Mouse (Mus musculus) ovary, postnatal 10 days (tissue): ENCODE data around the gene Gm42906.

Source experiments
- DNase-seq: peaks from one replicate; pipeline ENCODE4 v3.0.0; 2022; ENCODE audit warnings: low spot score

The Gm42906 gene

GRCm38 (mm10) chr5:151296244-151296643, 131.7 kb downstream of the Gm42906 start:
- no peak for DNase-seq

GRCm38 (mm10) chr5:151293591-151293990, 134.4 kb downstream of the Gm42906 start:
- no peak for DNase-seq

GRCm38 (mm10) chr5:151292310-151292709, 135.7 kb downstream of the Gm42906 start:
- DNase-seq: no peak

- no peak for DNase-seq
These were observed 141.6 kb downstream of the Gm42906 start for GRCm38 (mm10) chr5:151286331-151286730.

GRCm38 (mm10) chr5:151279531-151279930, 148.4 kb downstream of the Gm42906 start:
- DNase-seq: no peak

- no peak for DNase-seq
These were observed 150.0 kb downstream of the Gm42906 start for GRCm38 (mm10) chr5:151277927-151278326.

- DNase-seq: no peak
These were observed 152.0 kb downstream of the Gm42906 start for GRCm38 (mm10) chr5:151275986-151276385.

GRCm38 (mm10) chr5:151274265-151274664, 153.7 kb downstream of the Gm42906 start:
- no peak for DNase-seq

GRCm38 (mm10) chr5:151270815-151271214, 157.1 kb downstream of the Gm42906 start:
- DNase-seq: no peak

- DNase-seq: no peak
These were observed 160.9 kb downstream of the Gm42906 start for GRCm38 (mm10) chr5:151266896-151267634.

- DNase-seq: no peak
These were observed 166.4 kb downstream of the Gm42906 start for GRCm38 (mm10) chr5:151261558-151261957.

- no peak for DNase-seq
These were observed 175.8 kb downstream of the Gm42906 start for GRCm38 (mm10) chr5:151252213-151252612.

GRCm38 (mm10) chr5:151251656-151252055, 176.3 kb downstream of the Gm42906 start:
- no peak for DNase-seq

GRCm38 (mm10) chr5:151248671-151249620, 179.0 kb downstream of the Gm42906 start:
- no peak for DNase-seq

- no peak for DNase-seq
These were observed 179.9 kb downstream of the Gm42906 start for GRCm38 (mm10) chr5:151248084-151248483.

GRCm38 (mm10) chr5:151247115-151247875, 180.7 kb downstream of the Gm42906 start:
- DNase-seq: no peak

- DNase-seq: no peak
These were observed 181.7 kb downstream of the Gm42906 start for GRCm38 (mm10) chr5:151246287-151246686.

GRCm38 (mm10) chr5:151245571-151245970, 182.4 kb downstream of the Gm42906 start:
- no peak for DNase-seq

- no peak for DNase-seq
These were observed 189.2 kb downstream of the Gm42906 start for GRCm38 (mm10) chr5:151238730-151239129.

- DNase-seq: no peak
These were observed 191.6 kb downstream of the Gm42906 start for GRCm38 (mm10) chr5:151236411-151236810.

- peak; percentile 24 for DNase-seq
These were observed 194.4 kb downstream of the Gm42906 start, which contains the start of gene Stard13 for GRCm38 (mm10) chr5:151233400-151234031. Gene Stard13, minus strand, starts transcription at chr5:151233836.
